Mouse (Mus musculus): ENCODE measurements around the gene Alyref. TPM values are rescaled to one million over a fixed set of nuclear protein-coding genes. Genes with fewer than 3 reads are reported as not detected.
"Not testable (repeated sequence)": the region's sequence is repeated elsewhere in the genome, so short reads cannot be mapped to it uniquely, and the experiment has no call there.

The Alyref gene
- polyA plus RNA-seq, 1 experiment: 57.6 TPM

DNA sequence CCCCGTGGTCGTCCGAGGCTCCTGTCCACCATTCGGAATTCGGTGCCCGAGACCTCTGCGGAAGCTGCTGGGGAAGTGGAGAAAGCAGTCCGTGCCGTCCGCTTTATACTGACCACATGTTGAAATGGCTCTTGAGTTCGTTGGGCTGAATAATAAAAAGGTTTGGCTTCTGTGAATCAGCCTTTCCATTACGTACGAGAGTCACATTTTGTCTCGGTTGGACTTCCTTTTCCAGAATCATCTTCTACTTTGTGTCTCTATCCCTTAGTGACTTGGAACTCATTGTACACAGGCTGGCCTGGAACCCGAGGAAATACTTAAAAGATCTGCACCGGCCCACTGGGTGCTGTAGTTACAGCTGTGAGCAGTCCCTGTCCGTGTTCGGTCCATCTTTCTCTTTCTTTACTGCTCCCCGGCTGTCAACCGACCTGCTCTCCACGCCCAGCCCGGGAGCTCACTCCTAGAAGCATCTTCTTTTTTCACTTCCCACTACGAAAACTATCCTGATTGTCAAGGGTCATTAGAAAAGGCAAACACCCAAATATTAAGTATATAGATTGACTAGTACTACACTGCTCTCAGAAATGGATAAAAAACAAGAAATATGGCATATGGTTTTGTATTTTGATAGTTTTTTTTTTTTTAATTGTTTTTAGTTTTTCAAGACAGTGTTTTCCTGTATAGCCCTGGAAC lies 24.4 kb downstream of the Alyref start:
- DNase-seq (ENCODE audit: low spot score): no peak

DNA sequence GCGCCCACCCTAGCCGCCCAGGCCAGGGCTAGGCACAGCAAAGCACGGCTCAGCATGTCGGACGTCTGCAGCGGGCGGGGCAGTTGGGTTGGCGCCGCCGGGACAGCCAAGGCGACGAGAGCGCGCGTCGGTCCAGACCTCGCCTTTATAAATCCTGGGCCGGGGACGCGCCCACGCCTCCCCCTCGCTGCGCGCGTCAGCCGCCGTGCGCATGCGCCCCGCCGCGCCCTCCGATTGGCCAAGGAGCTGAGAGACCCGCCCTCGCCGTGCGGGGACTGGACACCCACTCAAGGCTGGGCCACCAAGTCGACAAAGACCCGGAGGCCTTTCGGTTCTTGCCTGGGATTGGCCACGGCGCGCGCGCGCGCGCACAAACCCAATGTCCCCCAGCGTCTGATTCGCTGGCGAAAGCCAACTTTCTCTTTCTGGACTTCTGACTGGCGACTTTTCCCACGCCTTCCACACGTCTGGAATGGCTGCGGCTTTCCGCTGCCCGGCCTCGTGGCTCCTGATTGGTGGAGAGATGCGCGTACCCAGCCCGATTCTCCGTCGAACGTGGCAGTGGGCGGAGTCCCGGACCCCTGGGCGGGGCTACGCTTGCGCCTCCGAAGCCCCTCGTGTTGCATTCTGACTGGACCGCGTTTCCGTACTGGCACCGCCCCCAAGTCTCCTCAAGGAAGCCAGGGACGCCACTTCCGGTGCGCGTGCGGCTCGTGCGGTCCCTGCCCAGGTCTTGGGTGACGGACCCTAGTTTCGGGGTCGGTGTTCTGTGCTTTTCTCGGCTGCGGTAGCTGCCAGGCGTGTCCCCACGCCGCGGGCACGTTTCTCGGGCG lies 25.2 kb downstream of the Alyref start, which contains the start of gene P4hb:
TSS of gene P4hb (minus strand) at position 502 of the 833 bp plus-strand sequence.
- peak; percentile 99 for DNase-seq (ENCODE audit: low spot score)

DNA sequence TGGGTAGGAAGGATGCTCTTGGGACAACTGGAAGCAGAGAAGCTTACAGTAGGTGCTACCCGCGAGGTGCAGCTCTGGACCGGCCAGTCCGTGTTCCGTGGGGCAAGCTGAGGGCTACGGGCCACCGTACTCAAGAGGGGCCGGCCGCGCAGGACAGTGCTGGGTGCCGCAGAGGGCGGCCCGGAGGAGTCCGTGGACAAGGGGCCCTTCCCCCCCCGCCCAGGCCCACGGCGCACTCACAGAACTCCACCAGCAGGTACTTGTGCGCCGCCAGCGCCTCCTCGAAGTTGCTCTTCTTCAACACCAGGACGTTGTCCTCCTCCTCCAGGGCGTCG lies 25.8 kb downstream of the Alyref start:
- no peak for DNase-seq (ENCODE audit: low spot score)

DNA sequence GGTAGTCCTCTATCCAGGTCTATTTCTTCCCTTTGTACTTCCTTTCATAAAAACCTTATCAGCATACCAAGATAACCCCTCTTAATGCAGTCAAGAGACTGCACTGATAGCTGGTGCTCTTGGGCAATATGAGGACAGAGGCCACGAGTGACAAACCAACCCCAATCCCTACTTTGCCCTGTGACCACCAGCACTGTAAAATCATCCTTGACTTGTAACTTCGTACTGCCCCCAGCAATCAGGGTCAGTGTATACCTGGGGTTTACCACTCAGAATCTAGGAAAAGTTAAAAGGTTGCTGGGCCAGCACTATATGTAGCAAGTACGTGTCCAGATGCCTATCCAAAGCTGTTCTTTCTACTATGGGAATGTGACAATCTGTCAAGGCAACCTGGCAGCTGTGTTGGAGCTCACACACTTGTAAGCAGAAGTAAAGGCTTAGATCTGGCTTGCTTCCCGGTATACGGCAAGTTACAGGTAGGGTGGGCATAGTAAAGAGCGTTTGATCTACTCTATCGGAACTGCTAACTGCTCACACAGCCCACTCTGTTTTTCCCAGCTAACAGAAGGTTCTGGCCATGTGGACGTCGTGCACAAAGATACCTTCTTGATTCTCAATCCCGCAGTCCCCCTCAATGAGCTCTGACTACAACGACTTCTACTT lies 26.3 kb downstream of the Alyref start:
- DNase-seq (ENCODE audit: low spot score): no peak

DNA sequence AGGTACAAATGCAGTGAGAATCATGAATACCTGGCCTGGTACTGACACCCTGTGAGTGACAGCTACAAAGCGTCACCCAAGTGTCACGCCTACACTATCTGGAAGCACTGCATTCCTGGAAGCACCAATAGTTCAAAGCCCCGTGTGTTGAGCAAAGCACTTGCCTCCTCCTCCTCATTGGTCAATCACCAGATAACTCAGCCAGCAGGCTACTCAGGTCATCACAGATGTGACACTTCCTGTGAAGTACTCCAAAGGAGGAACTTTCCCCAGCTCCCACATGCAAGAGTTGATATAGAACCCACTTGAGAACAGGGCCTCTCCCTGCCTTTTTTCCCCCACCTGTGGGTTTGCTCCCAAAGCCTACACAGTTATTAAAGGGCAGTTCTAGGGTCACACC lies 27.0 kb downstream of the Alyref start:
- no peak for DNase-seq (ENCODE audit: low spot score)

DNA sequence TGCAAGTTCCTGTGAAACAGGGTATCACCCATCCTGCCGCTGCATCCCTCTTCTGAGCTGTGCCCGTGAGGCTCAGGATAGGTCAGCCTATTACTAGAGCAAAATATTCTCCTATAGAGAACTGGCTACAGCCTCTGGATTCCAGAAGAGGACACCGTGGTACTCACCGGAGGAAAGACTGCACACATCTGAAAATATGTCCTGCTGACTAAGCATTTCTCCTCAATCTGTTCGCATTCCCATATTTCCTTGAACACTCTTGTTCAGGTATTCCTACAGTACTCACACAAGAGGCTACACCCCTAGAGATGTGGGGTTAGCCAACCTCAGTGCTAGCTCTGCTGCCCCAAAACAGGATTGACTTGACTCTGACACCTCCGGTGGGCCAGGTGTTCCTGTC lies 29.8 kb downstream of the Alyref start:
- no peak for DNase-seq (ENCODE audit: low spot score)

DNA sequence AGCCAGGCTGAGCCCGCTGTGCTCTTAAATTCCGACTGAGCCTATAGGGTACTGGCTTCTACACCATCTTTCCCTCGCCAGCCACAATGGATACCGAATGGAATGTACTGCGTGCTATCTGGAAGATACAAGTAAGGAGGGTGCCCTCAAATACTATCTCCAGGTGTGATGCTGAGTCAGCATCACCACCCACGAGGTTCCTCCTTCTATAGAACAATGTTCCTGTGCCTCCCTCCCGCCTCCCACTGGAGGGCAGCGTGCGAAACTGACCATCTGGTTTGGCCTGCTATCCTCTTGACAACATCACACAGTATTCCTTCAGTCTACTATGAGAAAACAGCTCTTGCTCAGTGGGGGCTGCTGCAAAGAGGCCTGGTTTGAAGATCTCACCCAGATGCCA lies 33.1 kb downstream of the Alyref start:
- no peak for DNase-seq (ENCODE audit: low spot score)

DNA sequence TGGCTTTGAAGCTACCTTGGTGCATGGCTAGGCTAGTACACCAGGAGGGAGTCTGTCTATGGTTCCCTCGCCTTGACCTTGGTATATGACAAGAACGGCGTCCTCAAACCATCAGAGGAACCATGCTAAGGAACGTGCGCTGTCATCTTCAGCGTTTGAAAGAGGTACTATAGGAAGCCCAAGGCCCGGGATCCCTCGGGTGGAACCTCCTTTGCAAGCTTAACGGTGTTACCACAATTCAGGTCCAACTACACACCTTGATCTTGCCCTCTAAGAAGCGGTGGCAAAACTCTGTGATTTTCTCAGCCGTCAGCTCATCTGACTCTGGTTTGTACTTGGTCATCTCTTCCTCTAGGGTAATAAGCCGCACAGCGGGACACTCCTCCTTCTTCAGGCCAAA lies 35.2 kb downstream of the Alyref start:
- DNase-seq (ENCODE audit: low spot score): no peak

DNA sequence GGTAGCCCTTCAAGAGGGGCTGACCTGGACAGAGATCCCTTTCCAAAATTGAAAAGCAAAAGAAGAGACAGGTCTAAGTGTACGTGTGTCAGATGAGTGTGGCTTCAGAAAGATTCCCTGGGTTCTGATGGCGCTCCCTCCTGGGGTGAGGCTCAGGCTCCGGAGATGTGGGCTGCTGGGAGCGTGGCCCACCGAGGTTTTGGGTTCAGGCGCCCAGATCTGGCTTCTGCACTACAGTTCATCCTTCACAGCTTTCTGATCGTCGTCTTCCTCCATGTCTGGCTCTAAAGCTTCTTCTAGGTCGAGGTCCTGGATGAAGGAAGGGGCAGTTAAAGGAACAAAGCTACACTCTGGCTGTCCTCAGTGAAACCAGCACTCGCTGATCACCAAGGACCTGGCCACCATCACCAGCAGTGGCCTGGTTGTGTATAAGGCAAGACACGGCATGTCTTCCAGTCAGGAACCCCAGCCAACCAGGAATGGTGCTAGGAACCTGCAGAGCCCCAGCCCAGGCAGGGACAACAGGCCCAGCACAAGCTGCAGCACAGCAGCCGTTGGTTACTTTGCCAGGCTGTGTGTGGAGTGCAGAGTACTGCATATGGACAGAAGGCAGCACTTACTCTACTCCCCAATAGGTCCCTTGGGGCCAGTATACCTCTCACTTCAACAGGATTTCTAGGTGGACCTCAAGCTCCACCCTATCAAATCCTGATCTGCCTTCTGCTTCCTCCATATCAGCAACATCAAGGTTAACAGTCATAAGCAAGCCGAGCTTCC lies 37.0 kb downstream of the Alyref start:
- DNase-seq (ENCODE audit: low spot score): no peak

DNA sequence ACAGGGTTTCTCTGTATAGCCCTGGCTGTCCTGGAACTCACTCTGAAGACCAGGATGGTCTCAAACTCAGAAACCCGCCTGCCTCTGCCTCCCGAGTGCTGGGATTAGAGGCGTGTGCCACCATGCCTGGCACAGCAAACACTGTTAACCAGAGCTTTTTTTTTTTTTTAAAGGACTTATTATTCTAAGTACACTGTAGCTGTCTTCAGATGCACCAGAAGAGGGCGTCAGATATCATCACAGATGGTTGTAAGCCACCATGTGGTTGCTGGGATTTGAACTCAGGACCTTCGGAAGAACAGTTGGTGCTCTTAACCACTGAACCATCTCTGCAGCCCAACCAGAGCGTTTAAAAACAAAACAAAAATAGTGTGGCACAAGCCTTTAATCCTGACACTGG lies 39.3 kb downstream of the Alyref start:
- DNase-seq (ENCODE audit: low spot score): not testable (repeated sequence)

DNA sequence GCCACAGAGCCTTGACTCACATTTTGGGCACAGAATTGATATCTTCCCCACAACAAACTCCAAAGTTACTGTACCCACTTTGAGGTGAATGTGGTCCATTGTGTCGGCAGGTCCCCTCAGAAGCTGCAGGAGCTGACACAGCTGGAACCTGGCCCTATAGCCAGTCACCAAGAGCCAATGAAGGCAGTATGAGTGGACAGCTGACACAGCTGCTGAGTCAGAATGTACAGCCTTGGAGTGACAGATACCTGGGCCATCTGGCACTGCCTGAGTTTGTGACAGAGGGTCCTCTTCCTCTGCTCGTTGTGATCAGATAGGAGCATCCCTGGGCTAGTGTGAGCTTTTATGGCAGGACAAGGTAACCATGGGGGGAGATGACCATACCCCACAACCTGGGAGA lies 42.9 kb downstream of the Alyref start:
- no peak for DNase-seq (ENCODE audit: low spot score)

DNA sequence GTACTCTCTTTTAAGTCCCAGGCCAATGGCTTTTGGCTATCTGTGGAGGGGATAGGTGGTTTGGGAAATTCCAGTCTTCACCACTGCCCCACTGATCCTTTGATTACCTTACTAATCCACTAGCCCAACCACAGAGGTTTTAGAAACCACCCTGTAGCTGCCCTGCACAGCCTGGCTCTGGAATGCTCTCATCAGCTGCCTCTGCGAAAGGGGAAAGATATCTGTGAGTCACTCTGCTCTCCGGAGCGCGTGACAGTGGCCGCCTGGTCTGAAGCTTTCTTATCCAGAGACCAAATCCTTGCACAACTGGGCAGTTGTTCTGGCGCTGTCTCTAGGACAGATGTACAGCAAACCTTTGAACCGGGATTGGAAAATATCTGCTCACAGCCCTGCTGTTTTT lies 43.3 kb downstream of the Alyref start:
- no peak for DNase-seq (ENCODE audit: low spot score)

DNA sequence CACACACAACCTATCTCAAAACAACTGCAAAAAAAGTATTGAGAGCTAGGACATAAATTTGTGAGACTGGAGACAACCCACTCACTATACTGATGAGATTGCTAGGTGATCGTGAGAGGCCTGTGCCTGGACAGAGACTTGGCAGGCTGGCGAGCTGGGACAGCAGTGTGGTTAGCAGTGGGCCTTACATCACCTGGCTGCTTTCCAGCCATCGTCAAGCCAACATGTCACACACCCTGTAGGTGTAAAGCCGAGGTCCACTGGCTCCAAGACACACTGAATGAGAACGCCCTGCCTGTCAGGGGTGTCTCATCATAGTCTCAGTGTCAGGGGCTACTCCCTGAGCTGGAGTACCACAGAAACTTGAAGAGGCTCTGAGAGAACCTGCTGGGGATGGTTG lies 45.4 kb downstream of the Alyref start:
- no peak for DNase-seq (ENCODE audit: low spot score)

DNA sequence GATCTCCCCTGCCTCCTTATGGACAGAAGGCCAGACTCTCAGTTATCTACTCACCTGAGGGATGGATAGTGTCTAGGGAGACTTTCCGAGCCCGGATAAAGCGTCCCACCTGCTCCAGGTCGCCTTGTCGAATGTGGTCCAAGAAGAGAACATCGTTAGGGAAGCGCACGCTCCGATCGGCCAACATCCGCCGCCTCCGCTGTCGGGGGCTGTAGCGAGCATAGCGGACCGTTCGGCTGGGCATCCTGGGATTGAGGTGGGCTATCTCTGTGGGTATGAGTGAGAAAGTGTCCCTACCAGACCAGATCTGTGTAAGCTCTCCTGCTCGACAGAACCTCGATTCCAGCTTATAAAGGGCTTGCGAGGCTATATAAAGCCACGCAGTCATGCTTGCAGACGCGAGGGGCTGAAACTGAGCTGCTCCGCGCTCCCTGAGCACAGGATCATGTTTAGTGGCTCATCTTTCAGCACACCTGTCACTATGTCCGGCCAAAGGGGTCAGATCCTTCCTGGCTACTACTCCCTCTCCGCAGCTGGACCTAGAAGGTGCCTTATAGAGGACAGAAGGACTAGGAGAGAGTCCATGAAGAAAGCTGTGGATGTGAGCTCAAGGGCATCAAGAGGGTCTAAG lies 47.2 kb downstream of the Alyref start, which contains the start of gene Ppp1r27:
TSS of gene Ppp1r27 (minus strand) at position 323 of the 631 bp plus-strand sequence.
- DNase-seq (ENCODE audit: low spot score): no peak

DNA sequence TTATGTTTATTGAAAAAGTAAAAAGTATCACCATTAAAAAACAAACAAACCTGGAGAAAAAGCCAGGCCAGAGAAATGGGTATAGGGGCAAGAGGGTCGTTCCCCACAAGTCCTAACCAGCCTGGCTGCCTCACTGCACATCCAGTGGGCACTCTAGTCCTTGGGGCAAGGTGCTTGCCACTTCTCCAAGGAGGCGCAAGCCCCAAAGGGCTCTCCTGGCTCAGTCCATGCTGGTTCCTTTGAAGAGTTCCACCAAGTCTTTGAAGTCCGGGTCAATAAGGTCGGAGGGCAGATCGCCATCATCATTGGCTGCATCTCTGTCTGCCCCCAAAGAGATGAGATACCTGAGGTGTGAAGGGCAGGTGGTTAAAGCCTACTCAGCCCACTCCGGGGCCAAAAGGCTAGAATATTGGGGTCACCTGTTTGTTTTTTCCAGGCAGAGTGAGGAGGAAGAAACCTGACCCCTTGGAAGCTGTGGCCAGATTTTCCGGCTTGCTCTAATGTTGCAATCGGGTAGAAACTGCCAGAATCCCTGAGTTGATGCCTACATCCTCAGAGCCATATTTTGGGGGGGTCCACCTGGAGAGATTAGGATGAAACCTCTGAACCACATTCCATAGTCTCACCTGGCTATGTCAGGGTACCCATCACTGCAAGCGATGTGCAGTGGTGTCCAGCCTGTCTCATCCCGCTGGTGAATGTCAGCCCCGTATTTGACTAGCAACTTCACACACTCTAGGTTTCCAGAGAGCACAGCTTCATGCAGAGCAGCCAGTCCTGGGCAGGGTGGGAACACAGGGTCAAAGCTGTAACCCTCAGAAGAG lies 48.0 kb downstream of the Alyref start:
- no peak for DNase-seq (ENCODE audit: low spot score)

DNA sequence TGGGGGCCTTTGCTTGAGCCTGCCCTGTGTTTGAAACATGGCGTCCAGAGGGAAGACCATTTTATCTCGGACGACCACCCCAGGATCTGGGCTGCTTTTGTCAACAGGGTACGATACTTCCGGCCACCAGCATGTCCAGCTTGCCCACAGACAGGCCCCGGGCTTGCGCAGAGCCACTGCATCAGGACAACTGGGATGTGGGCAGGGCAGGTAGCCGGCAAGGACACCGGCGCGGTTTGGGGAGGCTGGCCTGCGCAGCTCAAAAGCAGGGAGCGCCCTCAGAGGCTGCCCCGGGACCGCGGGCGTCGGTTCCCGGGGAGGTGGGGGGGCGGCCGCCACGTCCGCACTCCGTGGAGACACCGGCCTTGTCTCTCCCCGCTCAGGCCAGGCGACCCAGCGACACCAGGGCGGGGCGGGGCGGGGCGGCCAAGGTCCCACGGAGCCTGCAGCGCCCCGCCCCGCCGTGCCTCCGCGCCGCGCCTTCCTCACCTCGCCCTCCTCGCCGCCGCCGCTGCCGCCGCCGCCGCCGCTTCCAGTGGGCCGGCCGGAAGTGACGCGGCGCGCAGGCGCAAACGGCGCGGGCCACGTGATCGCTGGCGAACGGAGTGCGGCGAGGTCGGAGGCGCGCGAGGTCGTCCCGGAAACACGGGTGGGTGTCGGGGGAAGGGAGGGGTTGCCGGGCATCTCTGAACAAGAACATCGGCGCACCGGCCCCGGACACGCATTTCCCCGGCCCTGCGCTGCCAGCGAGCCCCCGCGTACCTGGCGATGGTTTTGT lies 48.8 kb downstream of the Alyref start, which contains the start of gene Mcrip1:
TSS of gene Mcrip1 (minus strand) at position 560 of the 778 bp plus-strand sequence.
- DNase-seq (ENCODE audit: low spot score): peak; percentile 97

DNA sequence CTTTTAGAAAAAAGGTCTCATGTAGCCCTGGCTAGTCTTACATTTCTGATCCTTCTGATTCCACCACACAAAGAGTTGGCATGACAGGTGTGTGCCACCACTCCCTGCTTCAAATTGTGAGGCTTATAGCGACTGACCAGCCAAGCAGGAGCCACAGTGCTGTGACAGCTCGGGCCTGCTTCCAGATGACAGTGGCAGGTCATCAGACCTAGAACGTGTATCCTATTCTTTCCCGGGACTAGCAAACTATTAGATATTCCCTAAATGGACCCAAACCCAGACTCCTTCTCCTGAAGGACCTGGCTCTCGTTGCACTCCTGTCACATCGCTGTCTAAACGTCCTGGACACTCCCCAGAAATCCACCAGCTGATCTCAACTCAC lies 49.4 kb downstream of the Alyref start:
- DNase-seq (ENCODE audit: low spot score): no peak

DNA sequence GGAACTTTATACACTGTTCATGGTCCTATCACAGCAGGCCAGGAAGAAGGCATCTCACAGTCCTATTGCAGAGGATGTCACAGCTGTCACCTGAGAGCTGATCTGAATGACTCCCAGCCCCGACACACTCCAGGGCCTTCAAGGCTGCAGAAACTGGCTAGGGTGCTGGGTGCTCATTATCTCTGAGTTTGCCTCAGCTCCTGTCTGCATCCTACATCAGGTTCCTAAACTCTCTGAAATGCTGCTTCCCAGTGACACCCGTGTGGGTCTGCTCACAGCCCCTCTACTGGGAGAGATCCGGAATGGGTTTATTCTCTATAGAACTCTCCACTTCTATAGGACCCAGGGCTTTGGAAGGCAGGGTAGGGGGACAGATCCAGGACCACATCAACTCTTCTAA lies 50.0 kb downstream of the Alyref start:
- no peak for DNase-seq (ENCODE audit: low spot score)

DNA sequence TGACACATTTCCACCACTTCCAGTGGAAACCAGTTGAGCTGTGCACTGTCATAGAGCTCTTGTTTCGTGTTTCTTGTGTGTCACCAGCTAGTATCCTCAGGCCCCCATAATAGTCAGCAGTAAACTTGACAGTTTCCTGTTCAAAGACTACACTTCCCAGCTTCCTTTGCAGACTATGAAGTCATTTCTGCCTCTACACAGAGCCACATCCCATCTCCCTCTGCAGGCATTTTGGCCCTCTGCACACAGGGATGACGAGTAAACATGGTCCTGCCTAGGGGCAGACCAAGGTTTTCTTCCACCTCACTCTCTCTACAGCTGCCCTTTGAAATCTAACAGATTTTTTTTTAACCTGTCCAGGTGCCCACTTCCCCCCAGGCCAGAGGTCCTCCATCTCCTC lies 50.7 kb downstream of the Alyref start:
- DNase-seq (ENCODE audit: low spot score): no peak

DNA sequence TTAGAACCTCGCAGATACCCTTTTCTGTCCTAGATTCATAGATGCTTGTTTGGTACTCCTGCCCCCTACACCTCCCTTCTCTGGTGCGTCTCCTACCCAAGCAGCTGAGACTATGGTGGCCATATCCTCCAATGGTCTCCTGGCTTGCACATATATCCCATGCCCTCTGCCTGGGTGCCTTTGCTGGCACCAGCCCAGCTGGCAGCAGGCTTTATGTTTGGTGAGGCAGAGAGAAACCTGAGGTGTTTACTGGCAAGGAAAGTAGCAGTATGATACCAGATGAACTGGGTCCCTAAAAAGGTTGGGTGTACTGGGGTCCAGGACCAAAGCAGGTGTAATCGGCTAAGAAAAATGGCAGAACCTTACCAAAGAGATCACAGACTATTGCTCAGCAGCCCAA lies 52.2 kb downstream of the Alyref start:
- DNase-seq (ENCODE audit: low spot score): no peak

All from urinary bladder, adult 2 months (tissue).